ENCODE assay signal across 21 mouse cellular contexts in genomic region chr13:118411297-118411992, GRCm38 (mm10). TPM values are rescaled to one million over a fixed set of nuclear protein-coding genes. Genes with fewer than 3 reads are reported as not detected.
DNase-seq lines count a peak whose midpoint lies in the region; ATAC-seq lines count a peak whose summit lies in the region.
"Had no signal": no experiment of that assay in that cellular context is flagged by ENCODE, and none has a peak within 500 bp of the region (broad histone marks: within the 10 kb centered on the region; RNA-seq: fewer than 3 reads in every experiment).

No protein-coding gene starts in this region.

- WGBS in midbrain, embryonic 11.5 days: 89% methylated on average over 6 of the region's 6 CpGs
- 86% methylated on average over 6 of the region's 6 CpGs for WGBS in midbrain, embryonic 15.5 days
- 60% methylated on average over 6 of the region's 6 CpGs for WGBS in intestine, embryonic 14.5 days
- WGBS in intestine, embryonic 16.5 days: 62% methylated on average over 6 of the region's 6 CpGs

- ATAC-seq in midbrain, embryonic 11.5 days (ENCODE audit: low FRiP score): no peak
- no peak for ATAC-seq in midbrain, embryonic 15.5 days (replicated peaks)
- ATAC-seq in intestine, embryonic 14.5 days (replicated peaks; ENCODE audit: low FRiP score, low TSS enrichment, low read depth): peak; percentile 61
- peak; percentile 89 for ATAC-seq in intestine, embryonic 16.5 days
- ATAC-seq: CD4-positive, CD25-positive, alpha-beta regulatory T cell, adult 4 months; forebrain, embryonic 13.5 days; forebrain, embryonic 16.5 days had no signal

- H3K9ac ChIP-seq in midbrain, embryonic 11.5 days (ENCODE audit: low read length): no peak overlapping the region
- H3K9ac ChIP-seq in midbrain, embryonic 15.5 days: no peak overlapping the region
- H3K9ac ChIP-seq in intestine, embryonic 14.5 days (ENCODE audit: low read length): no peak overlapping the region
- no peak overlapping the region for H3K9ac ChIP-seq in intestine, embryonic 16.5 days (ENCODE audit: low read depth, low read length)
- H3K9ac ChIP-seq: forebrain, embryonic 13.5 days; hindbrain, embryonic 12.5 days; hindbrain, embryonic 15.5 days had no signal

- no peaks in the 10 kb centered on the region for H3K9me3 ChIP-seq in midbrain, embryonic 11.5 days (ENCODE audit: control insufficient read depth, low read length)
- no peaks in the 10 kb centered on the region for H3K9me3 ChIP-seq in midbrain, embryonic 15.5 days
- H3K9me3 ChIP-seq in intestine, embryonic 14.5 days (ENCODE audit: control insufficient read depth, low read length): no peaks in the 10 kb centered on the region
- H3K9me3 ChIP-seq in intestine, embryonic 16.5 days (ENCODE audit: control insufficient read depth, low read length): no peaks in the 10 kb centered on the region
- H3K9me3 ChIP-seq: forebrain, embryonic 10.5 days; forebrain, embryonic 13.5 days; hindbrain, embryonic 12.5 days; hindbrain, embryonic 15.5 days had no signal

- DNase-seq in midbrain, embryonic 11.5 days (ENCODE audit: low spot score, missing footprints): peak; percentile 53
- DNase-seq in intestine, embryonic 14.5 days (ENCODE audit: low spot score): no peak
- DNase-seq in cerebellum, adult 9-11 months: no peak
- no peak for DNase-seq in spleen, postnatal 10 days (ENCODE audit: low spot score in 2 of 2)
- DNase-seq: adrenal gland, adult 8-10 months; adrenal gland, postnatal 25 days; cerebellum, adult 11-12 months; cerebellum, adult 8-10 months; cerebellum, postnatal 14 days; gastrocnemius, adult 2 months; gastrocnemius, postnatal 14 days; heart, adult 11 months had no signal

- H3K4me2 ChIP-seq in midbrain, embryonic 11.5 days: no peak overlapping the region
- no peak overlapping the region for H3K4me2 ChIP-seq in midbrain, embryonic 15.5 days
- H3K4me2 ChIP-seq in intestine, embryonic 14.5 days (ENCODE audit: low read length): no peak overlapping the region
- H3K4me2 ChIP-seq in intestine, embryonic 16.5 days (ENCODE audit: low read depth, low read length): no peak overlapping the region; the same call in 1 of the 2 replicates
- H3K4me2 ChIP-seq: forebrain, embryonic 13.5 days; heart, embryonic 11.5 days; hindbrain, embryonic 12.5 days; hindbrain, embryonic 15.5 days had no signal

- H3K36me3 ChIP-seq in midbrain, embryonic 11.5 days (ENCODE audit: control insufficient read depth, insufficient read depth, low read length): no peaks in the 10 kb centered on the region
- no peaks in the 10 kb centered on the region for H3K36me3 ChIP-seq in midbrain, embryonic 15.5 days (replicated peaks)
- H3K36me3 ChIP-seq in intestine, embryonic 14.5 days (ENCODE audit: control insufficient read depth, insufficient read depth, low read length): no peaks in the 10 kb centered on the region
- H3K36me3 ChIP-seq in intestine, embryonic 16.5 days (ENCODE audit: control insufficient read depth, insufficient read depth, low read length): no peaks in the 10 kb centered on the region
- H3K36me3 ChIP-seq: forebrain, embryonic 10.5 days; hindbrain, embryonic 12.5 days; hindbrain, embryonic 15.5 days had no signal

- no peak overlapping the region for H3K4me3 ChIP-seq in midbrain, embryonic 11.5 days (ENCODE audit: low read depth, low read length)
- no peak overlapping the region for H3K4me3 ChIP-seq in midbrain, embryonic 15.5 days
- no peak overlapping the region for H3K4me3 ChIP-seq in intestine, embryonic 14.5 days (ENCODE audit: low read depth, low read length)
- no peak overlapping the region for H3K4me3 ChIP-seq in intestine, embryonic 16.5 days (ENCODE audit: low read length)
- H3K4me3 ChIP-seq: forebrain, embryonic 10.5 days; forebrain, embryonic 13.5 days; gastrocnemius, adult 2 months; hindbrain, embryonic 12.5 days; hindbrain, embryonic 15.5 days had no signal

- no peaks in the 10 kb centered on the region for H3K27me3 ChIP-seq in midbrain, embryonic 11.5 days (ENCODE audit: control insufficient read depth, insufficient read depth, low read length)
- H3K27me3 ChIP-seq in midbrain, embryonic 15.5 days (replicated peaks): no peaks in the 10 kb centered on the region
- H3K27me3 ChIP-seq in intestine, embryonic 14.5 days (replicated peaks; ENCODE audit: control insufficient read depth, insufficient read depth, low read length): no peaks in the 10 kb centered on the region
- no peaks in the 10 kb centered on the region for H3K27me3 ChIP-seq in intestine, embryonic 16.5 days (replicated peaks; ENCODE audit: control insufficient read depth, insufficient read depth, low read length)
- H3K27me3 ChIP-seq: forebrain, embryonic 13.5 days; hindbrain, embryonic 12.5 days; hindbrain, embryonic 15.5 days had no signal

- H3K4me1 ChIP-seq in midbrain, embryonic 11.5 days (ENCODE audit: control insufficient read depth, insufficient read depth, low read length): no peaks in the 10 kb centered on the region
- no peaks in the 10 kb centered on the region for H3K4me1 ChIP-seq in midbrain, embryonic 15.5 days
- no peaks in the 10 kb centered on the region for H3K4me1 ChIP-seq in intestine, embryonic 14.5 days (replicated peaks; ENCODE audit: control insufficient read depth, insufficient read depth, low read length)
- no peaks in the 10 kb centered on the region for H3K4me1 ChIP-seq in intestine, embryonic 16.5 days (ENCODE audit: control insufficient read depth, insufficient read depth, low read length)
- H3K4me1 ChIP-seq: forebrain, embryonic 10.5 days; forebrain, embryonic 13.5 days; hindbrain, embryonic 12.5 days; hindbrain, embryonic 15.5 days had no signal

- H3K27ac ChIP-seq in midbrain, embryonic 11.5 days (ENCODE audit: low read depth, low read length): no peak overlapping the region
- no peak overlapping the region for H3K27ac ChIP-seq in midbrain, embryonic 15.5 days
- H3K27ac ChIP-seq in intestine, embryonic 14.5 days (ENCODE audit: low read depth): no peak overlapping the region
- no peak overlapping the region; the same call in 1 of the 2 replicates for H3K27ac ChIP-seq in intestine, embryonic 16.5 days (ENCODE audit: low read length)
- H3K27ac ChIP-seq: forebrain, embryonic 10.5 days; forebrain, embryonic 13.5 days; gastrocnemius, adult 2 months; hindbrain, embryonic 12.5 days; hindbrain, embryonic 15.5 days had no signal

RNA-seq across cellular contexts. Expression of gene Mrps30, which starts 24.4 kb away (rescaled TPM):
- polyA plus RNA-seq in midbrain, embryonic 11.5 days (2014; fragmentation: Nextera tagmentation; extraction: Ambion mirVana): 37.5 and 38.8 TPM in 2 replicates
- polyA plus RNA-seq in midbrain, embryonic 15.5 days (2015; fragmentation: Nextera tagmentation; extraction: Ambion mirVana): 23.5 and 25.7 TPM in 2 replicates
- 35.8 and 37.2 TPM in 2 replicates for polyA plus RNA-seq in intestine, embryonic 14.5 days (2014; fragmentation: Nextera tagmentation; extraction: Ambion mirVana)
- polyA plus RNA-seq in intestine, embryonic 16.5 days (2015; fragmentation: Nextera tagmentation; extraction: Ambion mirVana): 29.6 and 29.9 TPM in 2 replicates

RNA-seq across cellular contexts. Expression of gene B430218F22Rik, which starts 25.0 kb away (rescaled TPM):
- polyA plus RNA-seq in midbrain, embryonic 11.5 days (2014; fragmentation: Nextera tagmentation; extraction: Ambion mirVana): 0.41 and 0.94 TPM in 2 replicates
- 0.97 and 1.6 TPM in 2 replicates for polyA plus RNA-seq in midbrain, embryonic 15.5 days (2015; fragmentation: Nextera tagmentation; extraction: Ambion mirVana)
- polyA plus RNA-seq in intestine, embryonic 14.5 days (2014; fragmentation: Nextera tagmentation; extraction: Ambion mirVana): 0.24 and 0.76 TPM in 2 replicates
- 0.43 and 0.50 TPM in 2 replicates for polyA plus RNA-seq in intestine, embryonic 16.5 days (2015; fragmentation: Nextera tagmentation; extraction: Ambion mirVana)

Comparison
In these comparisons a context has a peak if more than half of its experiments do, and no peak if none do; other contexts are left out.
1. ATAC-seq: peak in intestine, embryonic 14.5 days (single experiment) and intestine, embryonic 16.5 days (single experiment); none in midbrain, embryonic 11.5 days (single experiment) and midbrain, embryonic 15.5 days (single experiment).